Mouse (Mus musculus) forebrain, embryonic 14.5 days (tissue): ENCODE results near the gene Tnks2. TPM values are rescaled to one million over a fixed set of nuclear protein-coding genes. Genes with fewer than 3 reads are reported as not detected.

Experiments
- ATAC-seq: fragments of 200-750 bp; cut with Nextera tagmentation; 2 replicates; pipeline ENCODE4 v1.8.0; 2017; ENCODE audit warnings: mild to moderate bottlenecking, moderate library complexity
- DNase-seq: peaks from one replicate; pipeline ENCODE4 v3.0.0-alpha.2; 2015; ENCODE audit warnings: low spot score
- H3K27ac ChIP-seq: fragments of 300-500 bp; sonication (generic); 2 replicates; pipeline ENCODE4 v1.5.1; 2014; ENCODE audit warnings: low read depth, mild to moderate bottlenecking, control low read depth, low read length, moderate library complexity
- H3K27me3 ChIP-seq: fragments of 300-500 bp; sonication (generic); replicated peaks from 2 replicates; pipeline ENCODE4 v1.6.1; 2014; ENCODE audit warnings: low read length, control low read depth, mixed read lengths; ENCODE audit not compliant: control insufficient read depth, insufficient read depth
- H3K36me3 ChIP-seq: fragments of 300-500 bp; sonication (generic); 2 replicates; pipeline ENCODE4 v1.6.1; 2014; ENCODE audit warnings: low read length, control low read depth; ENCODE audit not compliant: control insufficient read depth, insufficient read depth
- H3K4me1 ChIP-seq: fragments of 300-500 bp; sonication (generic); 2 replicates; pipeline ENCODE4 v1.6.1; 2014; ENCODE audit warnings: antibody characterized with exemption, low read length, control low read depth; ENCODE audit not compliant: control insufficient read depth, insufficient read depth
- H3K4me2 ChIP-seq: fragments of 300-500 bp; sonication (generic); 2 replicates; pipeline ENCODE4 v1.6.1; 2014; ENCODE audit warnings: mild to moderate bottlenecking, control low read depth, low read length
- H3K4me3 ChIP-seq: fragments of 300-500 bp; sonication (generic); 2 replicates; pipeline ENCODE4 v1.5.1; 2014; ENCODE audit warnings: low read depth, low read length, control low read depth
- H3K9ac ChIP-seq: fragments of 300-500 bp; sonication (generic); 2 replicates; pipeline ENCODE4 v1.6.1; 2014; ENCODE audit warnings: mild to moderate bottlenecking, low read length, control low read depth, moderate library complexity
- H3K9me3 ChIP-seq: fragments of 300-500 bp; sonication (generic); replicated peaks from 2 replicates; pipeline ENCODE4 v1.6.1; 2016; ENCODE audit warnings: low read length, control low read depth, mixed read lengths; ENCODE audit not compliant: control insufficient read depth
- WGBS: fragments of 180-500 bp; shearing (Covaris S2); extraction: QIAGEN DNeasy Blood & Tissue Kit; methylation state at CpG from one replicate; pipeline ENCODE4 v1.1.7; 2014; 5-methylcytosine and 5-hydroxymethylcytosine counted together
- polyA plus RNA-seq: library from polyadenylated mRNA; unstranded; fragments of >200 nt; fragmentation: Nextera tagmentation; extraction: Ambion mirVana; gene quantifications from 2 replicates; pipeline ENCODE4 v1.2.1, GENCODE M21; 2014

The Tnks2 gene
- polyA plus RNA-seq, 1 experiment from 2014 or later: 50.0 TPM

- H3K27ac ChIP-seq: no peak overlapping the region
Observed at GRCm38 (mm10) chr19:36801856-36802641, 32.0 kb upstream of the Tnks2 start.

GRCm38 (mm10) chr19:36803403-36803802, 30.6 kb upstream of the Tnks2 start:
- Histone ChIP-seq H3K27ac (no peak overlapping the region), H3K27me3 (no peaks in the 10 kb centered on the region), H3K9ac (no peak overlapping the region), H3K9me3 (no peaks in the 10 kb centered on the region), H3K4me2 (no peak overlapping the region), H3K36me3 (no peaks in the 10 kb centered on the region), H3K4me3 (no peak overlapping the region), H3K4me1 (no peaks in the 10 kb centered on the region)
- WGBS: 98% methylated on average over 8 of the region's 8 CpGs
- DNase-seq (no peak), ATAC-seq (no peak)

More at GRCm38 (mm10) chr19:36801856-36802641, 32.0 kb upstream of the Tnks2 start:
- ATAC-seq (no peak), DNase-seq (no peak)
- H3K9ac ChIP-seq: no peak overlapping the region
- H3K27me3 ChIP-seq: no peaks in the 10 kb centered on the region
- H3K9me3 ChIP-seq: no peaks in the 10 kb centered on the region
- no peak overlapping the region for H3K4me3 ChIP-seq
- H3K4me1 ChIP-seq: no peaks in the 10 kb centered on the region
- no peak overlapping the region for H3K4me2 ChIP-seq
- 58% methylated on average over 9 of the region's 9 CpGs for WGBS
- H3K36me3 ChIP-seq: no peaks in the 10 kb centered on the region

- no peak overlapping the region for H3K9ac ChIP-seq
- no peaks in the 10 kb centered on the region for H3K9me3 ChIP-seq
- DNase-seq (no peak), ATAC-seq (no peak)
- H3K27ac ChIP-seq: no peak overlapping the region
- H3K36me3 ChIP-seq: no peaks in the 10 kb centered on the region
- no peaks in the 10 kb centered on the region for H3K27me3 ChIP-seq
- WGBS: 80% methylated on average over 2 of the region's 2 CpGs
- no peak overlapping the region for H3K4me3 ChIP-seq
- no peak overlapping the region for H3K4me2 ChIP-seq
- H3K4me1 ChIP-seq: no peaks in the 10 kb centered on the region
Observed at GRCm38 (mm10) chr19:36806842-36807241, 27.2 kb upstream of the Tnks2 start.

- Histone ChIP-seq H3K36me3 (no peaks in the 10 kb centered on the region), H3K9me3 (no peaks in the 10 kb centered on the region), H3K27me3 (no peaks in the 10 kb centered on the region), H3K4me3 (no peak overlapping the region), H3K9ac (no peak overlapping the region), H3K27ac (no peak overlapping the region), H3K4me2 (no peak overlapping the region), H3K4me1 (no peaks in the 10 kb centered on the region)
- 71% methylated on average over 21 of the region's 21 CpGs for WGBS
- DNase-seq (no peak), ATAC-seq (no peak)
Observed at GRCm38 (mm10) chr19:36808426-36809105, 25.5 kb upstream of the Tnks2 start.

DNA sequence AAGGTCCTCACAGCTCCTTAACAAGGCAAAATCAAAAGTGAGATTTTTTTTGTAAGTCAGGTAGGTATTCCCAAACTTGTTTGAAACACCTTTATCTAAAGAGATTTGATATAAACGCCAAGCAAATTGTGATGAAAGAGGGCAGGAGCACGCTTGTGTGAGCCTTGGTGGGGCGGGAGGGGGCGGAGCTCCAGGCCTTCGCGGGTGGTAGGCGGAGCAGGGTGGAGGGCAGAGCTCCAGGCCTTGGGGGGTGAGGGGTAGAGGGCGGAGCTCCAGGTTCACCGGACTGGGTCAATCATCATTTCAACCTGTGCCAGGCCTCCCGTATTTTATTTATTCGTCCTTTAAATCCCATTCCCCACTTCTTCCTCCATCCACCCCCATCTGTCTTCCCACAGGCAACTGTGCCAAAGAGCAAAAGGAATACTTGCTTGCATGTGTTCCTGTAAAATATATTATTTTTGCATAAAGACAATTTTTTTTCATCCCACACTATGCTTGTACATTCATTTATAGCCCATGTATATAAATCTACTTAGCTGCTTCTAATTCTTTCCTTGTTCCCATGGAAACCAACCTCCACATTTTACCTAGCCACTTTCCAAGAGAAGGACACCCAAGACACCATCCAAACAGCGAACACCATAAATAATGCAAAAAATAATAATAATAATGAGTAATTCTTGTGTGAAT, 24.4 kb upstream of the Tnks2 start:
- Histone ChIP-seq H3K36me3 (no peaks in the 10 kb centered on the region), H3K9me3 (no peaks in the 10 kb centered on the region), H3K4me2 (no peak overlapping the region), H3K27me3 (no peaks in the 10 kb centered on the region), H3K27ac (no peak overlapping the region), H3K9ac (no peak overlapping the region), H3K4me3 (no peak overlapping the region), H3K4me1 (no peaks in the 10 kb centered on the region)
- ATAC-seq: no peak
- 29% methylated on average over 12 of the region's 12 CpGs for WGBS
- no peak for DNase-seq

DNA sequence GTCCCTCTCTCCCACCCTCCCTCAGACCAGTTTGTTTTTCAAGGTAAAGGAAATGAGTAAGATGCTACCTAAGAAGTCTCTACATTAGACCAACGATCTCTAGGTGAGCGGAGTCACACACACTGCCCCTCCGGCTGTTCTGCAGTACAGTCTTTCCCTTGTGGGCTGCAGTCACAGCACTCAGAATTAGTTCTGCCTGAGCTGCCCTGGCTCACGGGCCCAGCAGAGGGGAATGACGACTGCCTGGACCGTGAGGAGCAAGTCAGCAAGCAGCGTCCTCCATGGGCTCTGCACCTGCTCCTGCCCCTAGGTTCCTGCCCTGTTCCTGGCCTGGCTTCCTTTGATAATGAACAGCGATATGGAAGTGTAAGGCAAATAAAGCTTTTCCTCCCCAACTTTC, 22.0 kb upstream of the Tnks2 start:
- Histone ChIP-seq H3K9me3 (no peaks in the 10 kb centered on the region), H3K27me3 (no peaks in the 10 kb centered on the region), H3K36me3 (no peaks in the 10 kb centered on the region), H3K27ac (no peak overlapping the region), H3K4me2 (no peak overlapping the region), H3K4me3 (no peak overlapping the region), H3K4me1 (no peaks in the 10 kb centered on the region), H3K9ac (no peak overlapping the region)
- DNase-seq (no peak), ATAC-seq (no peak)
- WGBS: 42% methylated on average over 8 of the region's 8 CpGs

GRCm38 (mm10) chr19:36815396-36816271, 18.4 kb upstream of the Tnks2 start:
- Histone ChIP-seq H3K4me3 (no peak overlapping the region), H3K4me2 (peak overlapping the region; percentile 45), H3K27ac (no peak overlapping the region), H3K9ac (peak overlapping the region; percentile 41), H3K27me3 (no peaks in the 10 kb centered on the region), H3K9me3 (no peaks in the 10 kb centered on the region), H3K36me3 (no peaks in the 10 kb centered on the region), H3K4me1 (no peaks in the 10 kb centered on the region)
- ATAC-seq: peak; percentile 73; the same call in 1 of the 2 replicates
- 15% methylated on average over 32 of the region's 32 CpGs for WGBS
- DNase-seq: peak; percentile 93

DNA sequence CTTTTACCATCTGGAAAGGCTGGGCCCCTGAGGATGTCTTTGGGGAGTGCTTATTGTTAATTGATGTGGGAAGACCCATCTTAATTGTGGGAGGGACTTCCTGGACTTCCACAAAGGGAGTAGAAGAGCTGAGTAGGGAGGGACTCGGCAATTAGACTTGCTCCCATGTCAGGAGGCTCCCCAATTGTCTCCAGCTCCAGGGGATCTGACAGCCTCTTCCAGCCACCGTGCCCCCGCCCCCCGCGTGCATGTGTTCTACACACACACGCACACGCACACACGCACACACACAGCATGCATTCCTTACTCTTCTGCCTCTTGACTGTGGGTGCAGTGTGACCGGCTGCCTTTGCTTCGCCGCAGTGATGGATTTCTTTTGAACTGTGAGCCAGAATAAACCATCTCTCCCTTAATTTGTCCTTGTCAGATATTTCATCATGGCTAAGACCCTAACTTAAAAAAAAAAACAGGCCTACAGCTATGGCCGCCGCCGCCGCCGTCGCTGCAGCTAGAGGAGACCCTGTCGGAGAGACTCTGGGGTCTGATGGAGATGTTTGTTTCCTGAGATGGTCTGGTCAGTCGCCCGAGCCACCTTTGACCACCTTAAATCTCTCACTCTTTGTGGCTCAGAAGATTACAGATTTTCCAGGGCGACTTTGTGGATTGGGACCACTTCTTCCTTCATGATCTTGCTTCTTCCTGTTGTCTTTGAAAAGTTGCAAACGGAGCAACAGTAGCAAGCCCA, 15.7 kb upstream of the Tnks2 start:
- DNase-seq (peak; percentile 63), ATAC-seq (peak; percentile 59)
- Histone ChIP-seq H3K4me2 (peak overlapping the region; percentile 55), H3K9me3 (no peaks in the 10 kb centered on the region), H3K4me1 (no peaks in the 10 kb centered on the region), H3K27me3 (no peaks in the 10 kb centered on the region), H3K9ac (peak overlapping the region; percentile 57), H3K36me3 (no peaks in the 10 kb centered on the region), H3K4me3 (peak overlapping the region; percentile 29), H3K27ac (no peak overlapping the region)
- WGBS: 4% methylated on average over 22 of the region's 22 CpGs
